Mouse (Mus musculus): ENCODE data around the gene Pde4b.

DNA sequence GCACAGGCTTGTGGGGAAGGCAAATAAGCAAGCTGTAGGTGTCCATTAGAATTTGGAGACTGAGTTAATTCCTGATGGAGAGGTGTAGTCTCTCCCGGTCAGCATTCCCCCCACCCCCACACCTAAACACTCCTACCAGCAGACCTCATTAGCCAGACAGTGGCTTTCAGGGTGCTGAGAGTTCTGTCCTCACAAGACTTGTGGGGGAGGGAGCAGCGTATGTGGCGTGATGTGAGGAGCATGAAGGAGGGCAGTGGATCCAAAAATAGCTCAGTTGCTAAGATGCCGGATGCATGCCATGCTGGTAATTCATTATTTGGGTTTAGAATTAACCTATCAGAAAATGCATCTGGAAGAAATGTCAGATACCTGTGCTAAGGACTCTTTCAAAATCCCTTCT lies 321.6 kb downstream of the Pde4b start:
- TF ChIP-seq CTCF (IDR thresholded peaks at IDR 0.05; ENCODE audit: extremely low read depth, insufficient read depth, low read length) (no peak), POLR2A (IDR thresholded peaks at IDR 0.05; ENCODE audit: extremely low read depth, insufficient read depth, low read length) (no peak)
